Mouse (Mus musculus) right cerebral cortex, postnatal 25 days (tissue): ENCODE results near the gene Rassf3.

Experiments used
- DNase-seq: peaks from one replicate; pipeline ENCODE4 v3.0.0; 2022

Gene Rassf3

GRCm38 (mm10) chr10:121360358-121360757, 115.8 kb downstream of the Rassf3 start:
- no peak for DNase-seq
